Mouse (Mus musculus) megakaryocyte, embryonic 14.5 days (primary cell): ENCODE measurements around the gene Olfr692.

Source experiments
- FLI1 ChIP-seq: IDR thresholded peaks from 2 replicates; pipeline ENCODE4 v1.6.1; 2012; ENCODE audit warnings: low read length, inconsistent platforms, mixed read lengths
- GATA1 ChIP-seq: IDR thresholded peaks from 3 replicates; pipeline ENCODE4 v1.6.1; 2012; ENCODE audit warnings: mixed read lengths, low read length, inconsistent platforms, borderline replicate concordance

GRCm38 (mm10) chr7:105367268-105367667 lies 762 bp upstream of the Olfr692 start:
- TF ChIP-seq GATA1: no peak
- no peak for TF ChIP-seq FLI1
